Mouse (Mus musculus) ovary, postnatal 14 days (tissue): ENCODE measurements around the gene Wdr18.

Experiments
- DNase-seq: peaks from one replicate; pipeline ENCODE4 v3.0.0; 2022; ENCODE audit warnings: low spot score

Wdr18 gene

DNA sequence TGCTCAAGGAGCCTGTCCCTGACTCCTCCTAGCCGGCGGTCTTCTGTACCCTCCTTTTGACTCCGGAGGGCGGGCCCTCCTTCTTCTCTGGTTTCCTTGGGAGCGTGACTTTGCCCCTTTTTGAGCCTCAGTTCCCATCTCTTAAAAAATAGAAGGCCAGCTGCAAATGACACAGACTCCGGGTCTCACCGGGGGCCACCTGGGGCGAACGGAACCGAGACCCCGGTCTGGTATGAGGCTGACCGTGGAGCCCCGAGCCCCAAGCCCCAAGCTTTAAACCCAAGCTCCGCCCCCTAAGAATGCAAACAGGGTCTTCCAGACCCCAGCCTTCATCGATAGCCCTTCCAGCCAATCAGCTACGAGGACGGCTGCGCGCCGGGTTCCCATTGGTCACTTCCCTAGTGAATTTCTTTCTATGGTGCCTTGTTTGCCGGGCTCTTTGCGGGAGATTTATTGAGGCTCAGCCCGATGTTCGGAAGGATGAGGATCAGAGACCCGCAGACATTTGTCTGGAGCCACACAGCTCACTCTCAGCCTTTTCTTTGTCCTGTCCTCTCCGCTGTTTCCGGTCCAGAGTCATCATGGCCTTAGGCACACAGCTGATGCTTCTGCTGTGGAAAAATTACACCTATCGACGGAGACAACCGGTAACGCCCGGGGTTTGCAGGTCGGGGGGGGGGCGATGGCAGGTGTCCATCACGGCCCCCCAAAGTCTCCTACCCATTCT, 37.2 kb downstream of the Wdr18 start:
- DNase-seq = no peak

DNA sequence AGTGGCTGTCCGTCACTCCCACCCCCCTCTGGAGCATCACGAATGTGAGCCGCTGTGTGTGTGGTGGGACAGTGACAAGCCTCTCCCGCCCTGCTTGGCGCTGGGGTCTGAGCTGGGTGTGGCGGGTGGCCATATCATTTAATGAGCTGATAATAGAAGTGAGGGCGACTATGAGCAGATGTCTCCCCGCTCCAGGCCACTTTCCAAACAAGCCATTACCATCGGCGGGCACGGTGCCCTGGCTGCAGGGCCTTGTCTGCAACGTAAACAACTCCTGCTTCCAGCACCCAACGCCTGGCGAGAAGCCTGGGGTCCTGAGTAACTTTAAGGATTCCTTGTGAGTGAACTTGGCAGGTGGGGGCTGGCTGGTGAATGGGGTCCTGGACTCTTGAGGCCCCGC, 37.9 kb downstream of the Wdr18 start:
- no peak for DNase-seq

DNA sequence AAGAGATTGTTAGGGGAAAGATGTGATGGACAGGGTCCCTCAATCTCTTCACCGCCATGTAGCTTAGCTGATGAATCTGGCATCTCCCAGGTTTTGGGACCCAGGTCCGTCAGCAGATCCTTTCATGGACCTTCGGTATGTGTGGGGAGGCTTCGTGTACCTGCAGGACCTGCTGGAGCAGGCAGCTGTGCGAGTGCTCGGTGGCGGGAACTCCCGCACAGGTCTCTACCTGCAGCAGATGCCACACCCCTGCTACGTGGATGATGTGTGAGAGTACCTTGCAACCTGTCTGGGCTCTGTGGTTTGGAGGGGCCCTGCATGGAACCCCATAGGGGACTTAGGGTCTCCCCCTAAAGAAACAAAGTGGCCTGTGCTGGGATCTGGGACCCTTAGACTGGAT, 42.0 kb downstream of the Wdr18 start:
- no peak for DNase-seq

DNA sequence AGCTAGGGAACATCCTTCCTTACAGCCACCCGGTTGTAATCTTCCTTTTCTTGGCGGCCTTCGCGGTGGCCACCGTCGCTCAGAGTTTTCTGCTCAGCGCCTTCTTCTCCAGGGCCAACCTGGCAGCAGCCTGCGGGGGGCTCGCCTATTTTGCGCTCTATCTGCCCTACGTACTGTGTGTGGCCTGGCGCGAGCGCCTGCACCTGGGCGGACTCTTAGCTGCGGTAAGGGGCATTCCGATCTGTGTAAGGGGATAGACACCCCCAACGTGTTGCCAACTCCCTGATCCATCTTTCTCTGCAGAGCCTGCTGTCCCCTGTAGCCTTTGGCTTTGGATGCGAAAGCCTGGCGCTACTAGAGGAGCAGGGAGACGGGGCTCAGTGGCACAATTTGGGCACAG, 42.9 kb downstream of the Wdr18 start:
- DNase-seq = no peak

DNA sequence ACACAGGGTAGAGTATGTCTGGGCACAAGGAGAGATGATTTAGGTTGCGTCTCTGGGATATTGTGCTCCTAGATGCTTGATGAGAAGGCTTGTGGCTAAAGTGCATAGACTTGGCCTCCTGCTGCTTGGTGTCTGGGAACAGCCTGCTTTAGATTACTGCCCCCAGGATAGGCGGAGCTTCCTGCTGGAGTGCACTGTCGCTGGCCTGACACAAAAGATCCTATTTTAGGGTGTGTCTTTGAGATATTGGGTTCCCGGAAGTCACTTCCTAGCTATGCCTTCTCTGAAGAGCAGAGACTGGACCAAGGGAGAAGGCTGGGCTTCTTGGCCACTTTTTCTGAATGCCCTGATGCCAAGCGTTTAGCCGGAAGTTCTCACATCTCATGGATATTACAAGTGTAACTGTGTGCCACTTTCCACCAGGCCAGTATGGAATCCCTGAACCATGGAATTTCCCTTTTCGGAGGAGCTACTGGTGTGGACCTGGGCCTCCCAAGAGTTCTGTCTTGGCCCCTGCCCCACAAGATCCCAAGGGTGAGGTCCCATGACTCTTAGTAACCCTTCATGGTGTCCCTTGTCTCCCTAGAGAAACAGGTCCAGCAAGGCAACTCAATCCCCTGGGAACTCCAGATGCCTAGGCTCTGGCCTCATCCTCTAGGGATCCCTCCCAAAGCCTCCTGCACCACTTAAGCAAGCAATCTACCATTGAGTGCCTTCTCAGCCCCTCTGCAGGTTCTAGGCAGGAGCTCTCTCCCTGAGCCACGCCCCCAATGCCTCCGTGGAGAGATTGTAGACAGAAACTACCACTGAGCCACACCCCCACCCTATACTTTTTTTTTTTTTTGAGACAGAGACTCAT, 43.7 kb downstream of the Wdr18 start:
- no peak for DNase-seq

DNA sequence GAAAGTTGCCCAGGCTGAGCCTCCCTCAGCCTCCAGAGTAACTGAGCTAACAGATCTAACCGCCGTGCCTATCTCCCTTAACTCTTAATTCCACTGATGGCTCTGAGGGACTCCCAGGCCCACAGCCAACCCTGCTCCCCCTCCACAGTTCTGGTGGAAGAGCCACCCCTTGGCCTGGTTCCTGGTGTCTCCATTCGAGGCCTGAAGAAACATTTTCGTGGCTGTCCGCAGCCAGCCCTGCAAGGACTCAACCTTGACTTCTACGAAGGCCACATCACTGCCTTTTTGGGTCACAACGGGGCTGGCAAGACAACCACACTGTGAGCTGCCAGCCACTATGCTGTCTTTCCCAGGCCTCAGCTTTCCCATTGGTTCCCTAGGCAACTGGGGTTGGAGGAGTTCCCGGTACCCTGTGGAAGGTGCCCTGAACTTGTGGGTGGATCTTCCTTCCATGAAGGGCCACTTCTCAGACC, 44.3 kb downstream of the Wdr18 start:
- no peak for DNase-seq

DNA sequence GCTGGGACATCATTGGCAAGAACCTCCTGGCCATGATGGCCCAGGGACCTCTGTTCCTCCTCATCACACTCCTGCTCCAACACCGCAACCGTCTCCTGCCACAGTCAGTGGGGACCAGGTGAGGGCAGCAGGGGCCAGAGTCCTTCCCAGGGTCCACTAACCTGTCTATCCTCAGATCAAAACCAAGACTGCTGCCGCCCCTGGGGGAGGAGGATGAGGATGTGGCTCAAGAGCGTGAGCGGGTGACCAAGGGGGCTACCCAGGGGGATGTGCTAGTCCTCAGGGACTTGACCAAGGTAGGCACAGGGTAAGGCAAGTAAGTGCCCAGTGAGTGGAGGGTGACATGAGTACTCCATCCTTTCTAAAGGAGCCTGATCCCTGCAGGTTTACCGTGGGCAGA, 51.8 kb downstream of the Wdr18 start:
- DNase-seq = no peak

DNA sequence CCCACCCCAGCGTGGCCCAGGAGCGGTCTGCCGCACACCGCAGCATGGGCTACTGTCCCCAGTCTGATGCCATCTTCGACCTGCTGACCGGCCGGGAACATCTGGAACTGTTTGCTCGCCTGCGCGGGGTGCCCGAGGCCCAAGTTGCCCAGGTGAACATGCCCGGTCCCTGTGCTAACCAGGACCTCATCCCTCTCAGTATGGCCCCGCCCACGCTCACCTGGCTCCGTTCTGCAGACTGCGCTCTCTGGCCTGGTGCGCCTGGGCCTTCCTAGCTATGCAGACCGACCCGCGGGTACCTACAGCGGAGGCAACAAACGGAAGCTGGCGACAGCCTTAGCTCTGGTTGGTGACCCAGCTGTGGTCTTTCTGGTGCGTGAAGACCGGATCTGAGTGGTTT, 53.7 kb downstream of the Wdr18 start:
- no peak for DNase-seq

DNA sequence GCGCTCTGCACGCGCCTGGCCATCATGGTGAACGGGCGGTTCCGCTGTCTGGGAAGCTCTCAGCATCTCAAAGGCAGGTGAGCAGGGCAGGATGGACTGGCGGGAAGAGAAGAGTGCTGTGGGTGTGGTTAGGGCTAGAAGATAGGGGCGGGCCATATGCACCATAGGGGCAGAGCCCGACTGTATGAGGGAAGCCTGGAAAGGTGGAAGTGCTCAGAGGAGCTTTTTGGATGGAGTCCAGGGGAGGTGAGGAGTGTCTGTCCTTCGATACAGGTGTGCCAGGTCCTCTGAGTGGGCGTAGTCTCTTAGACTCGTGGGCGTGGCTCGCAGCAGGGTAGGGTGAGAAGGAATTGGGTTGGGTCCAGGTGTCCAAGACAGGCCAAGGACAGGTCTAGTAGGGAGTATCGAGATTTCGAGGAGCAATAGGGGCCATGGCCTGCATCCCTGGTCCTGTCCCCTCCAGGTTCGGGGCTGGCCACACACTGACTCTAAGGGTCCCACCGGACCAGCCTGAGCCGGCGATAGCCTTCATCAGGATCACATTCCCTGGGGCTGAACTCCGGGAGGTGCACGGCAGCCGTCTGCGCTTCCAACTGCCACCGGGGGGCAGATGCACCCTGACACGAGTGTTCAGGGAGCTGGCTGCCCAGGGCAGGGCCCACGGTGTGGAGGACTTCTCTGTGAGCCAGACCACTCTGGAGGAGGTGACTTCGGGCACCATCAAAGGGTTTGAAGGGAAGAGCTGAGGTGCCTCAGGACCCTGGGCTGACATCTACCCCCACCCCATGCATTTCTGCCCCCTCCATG, 54.7 kb downstream of the Wdr18 start:
- DNase-seq = no peak

DNA sequence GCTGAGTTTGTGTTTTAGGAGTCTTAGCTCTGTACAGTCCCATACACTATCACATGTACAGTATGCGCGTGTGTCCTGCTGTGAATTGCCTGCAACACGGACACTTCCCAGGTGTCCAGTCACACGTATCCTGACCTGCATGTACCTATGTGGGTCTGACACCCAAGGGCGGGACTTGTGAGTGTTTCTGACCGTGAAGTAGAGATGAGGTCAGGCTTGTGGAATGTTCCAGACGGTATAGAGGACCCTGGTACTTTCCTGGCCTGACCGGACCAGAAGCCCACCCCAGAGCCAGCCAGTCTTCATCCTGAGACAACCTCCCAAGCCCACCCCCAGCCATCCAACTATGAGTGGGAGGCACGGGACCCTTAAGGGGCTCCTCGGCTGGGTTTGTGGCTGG, 55.6 kb downstream of the Wdr18 start:
- DNase-seq = no peak

DNA sequence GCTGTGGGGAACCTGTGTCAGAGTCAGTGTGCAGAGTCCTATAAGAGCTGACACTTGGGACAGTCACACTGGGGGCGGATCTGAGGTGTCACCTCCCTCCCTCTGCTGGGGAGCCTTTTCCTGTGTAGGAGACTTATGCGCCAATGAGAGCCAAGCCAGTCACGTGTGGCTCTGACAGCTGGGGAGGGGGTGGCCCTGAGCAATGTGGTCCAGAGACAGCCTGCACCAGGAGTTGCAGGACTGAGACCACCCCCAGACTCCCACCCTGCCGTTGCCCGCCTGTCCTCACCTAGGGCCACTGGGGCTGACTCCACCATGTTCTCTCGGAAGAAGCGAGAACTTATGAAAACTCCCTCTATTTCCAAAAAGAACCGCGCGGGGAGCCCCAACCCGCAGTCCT, 56.6 kb downstream of the Wdr18 start, which contains the start of gene Arhgap45:
Gene Arhgap45, plus strand, starts transcription at position 143 of the 400 bp plus-strand sequence.
- no peak for DNase-seq

DNA sequence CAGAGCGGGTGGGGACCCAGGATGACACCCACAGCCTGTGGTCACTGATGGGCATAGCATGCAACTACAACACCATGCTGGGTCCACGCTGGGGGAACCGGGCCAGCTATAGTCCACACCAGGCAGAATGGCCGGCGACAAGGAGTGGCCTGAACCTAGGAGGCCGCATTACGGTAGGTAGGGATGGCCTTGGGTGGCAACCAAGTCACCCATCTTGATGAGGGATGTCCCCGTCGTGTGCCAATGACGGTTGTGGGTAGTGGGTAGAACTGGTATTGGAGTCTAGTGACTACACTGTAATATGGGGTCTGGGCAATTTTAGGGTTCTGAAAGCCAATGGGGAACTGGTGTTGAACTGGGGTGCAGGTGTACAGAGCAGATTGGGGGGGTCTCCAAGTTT, 57.0 kb downstream of the Wdr18 start:
- DNase-seq = no peak

DNA sequence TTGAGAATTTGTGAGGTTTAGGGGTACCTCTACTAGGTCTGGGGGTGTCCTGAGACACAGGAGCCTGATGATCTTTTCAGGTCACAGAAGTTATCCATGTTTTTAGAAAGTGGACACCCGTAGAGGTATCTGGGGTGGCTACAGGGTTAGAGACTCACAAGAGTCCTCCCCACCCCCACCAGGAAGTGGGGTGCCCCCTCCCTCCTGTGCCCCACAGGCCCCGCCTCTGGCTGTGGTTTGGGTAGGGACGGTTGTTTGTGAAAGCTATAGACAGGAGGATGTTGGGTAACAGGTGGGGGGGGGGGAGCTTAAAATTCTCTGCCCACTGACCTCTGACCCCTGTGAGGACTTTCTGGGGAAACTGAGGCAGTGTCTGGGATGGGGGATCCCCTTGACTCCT, 57.4 kb downstream of the Wdr18 start:
- DNase-seq = no peak

DNA sequence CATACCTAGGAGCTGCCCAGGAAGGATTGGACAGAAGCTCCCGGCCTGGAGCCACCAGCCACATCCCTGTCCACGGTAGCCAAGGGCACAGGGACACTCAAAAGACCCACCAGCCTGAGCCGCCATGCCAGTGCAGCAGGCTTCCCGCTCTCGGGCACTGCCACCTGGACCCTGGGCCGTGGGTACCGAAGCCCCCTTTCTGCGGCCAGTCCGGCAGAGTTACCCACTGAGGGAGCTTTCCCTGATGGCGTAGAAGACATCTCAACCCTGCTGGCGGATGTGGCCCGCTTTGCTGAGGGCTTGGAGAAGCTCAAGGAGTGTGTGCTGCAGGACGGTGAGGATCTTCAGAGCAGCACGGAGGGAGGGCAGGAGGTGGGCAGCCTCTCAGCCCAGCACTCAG, 57.8 kb downstream of the Wdr18 start:
- DNase-seq = no peak

DNA sequence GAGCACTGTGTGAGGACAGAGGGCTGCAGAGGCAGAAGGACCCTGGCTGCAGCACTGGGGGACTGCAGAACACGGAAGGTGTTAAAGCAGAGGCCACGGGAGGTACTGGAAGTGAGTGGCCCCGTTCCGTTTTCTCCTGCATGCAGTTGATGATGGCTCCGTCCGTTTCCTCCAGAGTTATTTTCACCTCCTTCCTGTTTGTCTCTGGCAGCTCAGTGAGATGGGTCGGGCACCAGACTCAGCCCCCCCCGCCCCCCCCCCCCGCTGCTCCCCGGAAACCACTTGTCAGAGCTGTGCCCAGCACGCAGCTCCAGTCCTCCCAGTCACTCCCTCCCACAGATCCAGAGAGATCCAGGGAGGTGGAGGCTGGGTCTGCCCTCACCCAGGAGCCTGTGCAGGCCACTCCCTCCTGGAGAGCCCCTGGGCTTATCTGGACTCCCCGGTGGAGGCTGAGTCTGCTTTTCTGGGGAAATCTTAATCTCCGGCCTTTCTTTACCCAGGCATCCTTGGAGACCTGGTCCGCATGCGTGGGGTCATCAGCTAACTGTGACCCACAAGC, 58.9 kb downstream of the Wdr18 start:
- DNase-seq = no peak

DNA sequence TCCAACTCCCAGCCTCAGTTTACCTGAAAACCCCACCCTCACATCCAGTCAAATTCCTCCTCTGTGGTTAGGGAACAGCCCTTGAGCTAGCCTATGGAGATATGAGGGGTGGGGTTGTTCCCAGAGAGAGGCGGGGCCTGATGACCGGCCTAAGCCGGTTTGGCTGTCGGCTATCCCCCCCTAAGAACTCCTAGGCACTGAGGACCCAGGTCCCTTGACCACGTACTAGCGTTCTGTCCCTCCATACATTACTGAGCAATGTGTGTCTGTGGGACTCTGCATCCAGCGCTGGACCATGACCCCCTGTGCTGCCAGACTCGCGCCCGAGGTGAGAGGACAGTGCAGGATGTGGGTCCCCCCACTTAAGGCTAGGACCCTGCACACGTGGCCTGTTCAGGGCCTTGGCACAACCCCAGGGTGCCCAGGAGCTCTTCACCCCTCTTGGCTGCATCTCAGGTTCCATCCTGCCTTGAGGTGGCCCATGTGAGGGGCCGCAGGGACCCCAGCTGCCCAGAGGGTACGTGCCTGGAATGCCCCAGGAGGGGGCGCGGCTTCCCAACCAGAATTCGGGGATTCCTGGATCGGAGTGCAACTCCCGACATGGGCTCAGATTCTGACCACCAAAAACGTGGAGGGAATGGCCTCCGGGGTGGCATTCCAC, 59.6 kb downstream of the Wdr18 start:
- DNase-seq = no peak
